Mouse (Mus musculus) brain, embryonic 18.5 days (tissue): ENCODE results near the gene Map3k13.
"Not testable (repeated sequence)": the region's sequence is repeated elsewhere in the genome, so short reads cannot be mapped to it uniquely, and the experiment has no call there.

Source experiments
- DNase-seq: peaks from one replicate; pipeline ENCODE4 v3.0.0-alpha.2; 2012; ENCODE audit warnings: low read depth, low spot score

Map3k13 gene

DNA sequence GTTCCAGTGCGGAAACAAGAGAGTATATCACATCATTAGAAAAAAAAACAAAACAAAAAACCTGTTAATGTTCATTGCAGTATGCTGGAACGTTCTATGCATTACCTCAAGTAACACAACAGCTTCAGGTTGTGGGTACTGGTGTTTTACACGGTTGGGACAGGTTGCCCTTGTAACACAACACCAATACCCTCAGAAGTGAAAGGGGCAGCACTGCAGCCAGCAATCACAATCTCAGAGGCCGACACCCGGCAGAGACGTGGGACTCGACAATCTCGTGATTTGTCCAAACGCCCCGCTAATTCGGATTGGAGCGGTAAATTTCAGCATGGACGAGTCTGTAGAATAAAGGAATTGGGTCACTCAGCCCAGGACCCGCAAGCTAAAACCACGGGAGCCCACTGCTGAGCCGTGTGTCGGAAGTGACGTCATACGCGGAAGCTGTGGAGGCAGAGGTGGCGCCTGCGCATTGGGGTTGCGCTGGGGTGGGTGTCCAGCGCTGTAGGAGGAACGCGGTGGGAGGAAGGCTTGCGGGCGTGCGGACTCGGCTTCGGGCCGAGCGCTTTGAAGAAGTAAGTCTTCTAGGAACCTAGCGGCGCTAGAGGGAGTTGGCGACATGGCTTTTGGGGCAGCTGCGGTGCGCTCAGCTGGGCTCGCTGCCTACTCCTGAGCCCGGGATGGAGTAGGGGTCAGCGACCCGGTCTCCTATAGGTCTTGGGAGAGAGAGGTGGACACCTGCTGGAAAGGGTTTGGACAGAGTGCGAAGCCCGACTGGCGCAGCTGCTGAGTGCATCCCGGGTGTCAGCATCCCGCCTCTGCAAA is at the start of gene Map3k13:
Gene Map3k13, plus strand, starts transcription at position 472 of the 822 bp plus-strand sequence.
- peak; percentile 84 for DNase-seq

GRCm38 (mm10) chr16:21758447-21758846 is 35.7 kb upstream of the Map3k13 start:
- DNase-seq: no peak

DNA sequence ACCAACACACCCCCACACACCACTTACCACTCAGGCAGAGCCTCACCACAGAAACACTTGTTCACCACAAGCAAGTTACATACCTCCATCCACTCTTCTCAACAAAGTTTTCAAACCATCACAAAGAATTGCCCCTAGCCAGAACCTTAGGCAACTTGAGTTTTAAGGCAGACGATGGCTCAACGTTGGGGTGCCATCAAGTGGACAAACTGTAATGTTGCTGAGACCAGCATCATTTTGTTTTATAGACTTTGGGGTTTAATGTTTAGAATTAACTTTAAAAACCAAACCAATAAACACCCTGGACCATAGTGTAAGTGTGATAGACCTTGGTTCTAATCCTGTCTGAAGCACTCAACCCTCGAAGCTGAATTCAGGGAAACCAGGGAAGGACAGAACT is 25.9 kb upstream of the Map3k13 start:
- no peak for DNase-seq

- DNase-seq: no peak
Observed at GRCm38 (mm10) chr16:21769667-21770066, 24.5 kb upstream of the Map3k13 start.

GRCm38 (mm10) chr16:21774725-21775124 is 19.4 kb upstream of the Map3k13 start:
- DNase-seq: no peak

DNA sequence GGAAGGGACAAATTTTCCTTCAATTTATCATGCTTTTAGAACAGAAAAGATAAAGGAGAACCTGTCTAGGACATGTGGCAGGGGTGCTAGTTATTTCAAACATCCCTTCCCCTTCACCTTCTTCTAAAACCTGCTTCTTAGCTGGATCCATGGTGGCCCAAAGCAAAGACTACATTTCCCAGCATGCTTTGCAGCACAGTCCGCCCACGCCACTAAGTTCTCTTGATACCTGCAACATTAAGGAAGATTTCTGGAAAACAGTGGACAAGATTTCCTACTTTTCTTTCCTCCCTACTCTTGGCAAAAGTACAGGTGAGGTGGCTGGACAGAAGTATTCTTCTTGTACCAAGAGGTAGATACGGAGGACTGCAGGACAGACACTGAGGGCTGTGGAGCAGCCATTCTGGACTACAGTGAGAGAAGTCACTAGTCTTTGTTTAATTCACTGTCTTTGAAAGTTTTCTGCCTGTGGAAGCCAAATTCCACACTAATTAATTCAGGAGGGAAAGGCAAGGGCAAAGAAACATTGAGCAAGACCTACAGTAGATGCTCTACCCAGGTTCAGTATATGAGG is 15.8 kb upstream of the Map3k13 start:
- DNase-seq: no peak

GRCm38 (mm10) chr16:21779149-21779548 is 15.0 kb upstream of the Map3k13 start:
- DNase-seq: no peak

GRCm38 (mm10) chr16:21781277-21781676 is 12.9 kb upstream of the Map3k13 start:
- DNase-seq: no peak

GRCm38 (mm10) chr16:21781895-21782294 is 12.3 kb upstream of the Map3k13 start:
- DNase-seq: no peak

DNA sequence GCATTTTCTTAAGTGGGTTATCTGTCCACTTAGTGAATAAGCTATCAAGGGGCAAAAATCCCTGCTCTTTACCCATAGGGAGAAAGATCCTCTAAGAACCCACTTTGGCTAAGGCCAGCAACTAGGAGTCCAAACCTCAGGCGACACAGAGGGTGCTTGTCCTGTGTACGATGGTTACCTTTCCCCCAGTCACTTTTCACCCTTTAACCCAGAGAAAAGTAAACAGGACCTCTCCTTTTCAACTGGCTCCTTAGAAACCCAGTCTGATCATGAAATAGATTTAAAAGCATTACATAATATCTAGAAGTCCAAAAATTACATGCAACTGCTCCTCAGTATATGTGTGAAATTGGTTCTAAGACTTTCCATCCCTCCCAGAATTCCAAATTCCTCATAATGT is 11.3 kb upstream of the Map3k13 start:
- no peak for DNase-seq

- DNase-seq: no peak
Observed at GRCm38 (mm10) chr16:21785000-21785399, 9.1 kb upstream of the Map3k13 start.

DNA sequence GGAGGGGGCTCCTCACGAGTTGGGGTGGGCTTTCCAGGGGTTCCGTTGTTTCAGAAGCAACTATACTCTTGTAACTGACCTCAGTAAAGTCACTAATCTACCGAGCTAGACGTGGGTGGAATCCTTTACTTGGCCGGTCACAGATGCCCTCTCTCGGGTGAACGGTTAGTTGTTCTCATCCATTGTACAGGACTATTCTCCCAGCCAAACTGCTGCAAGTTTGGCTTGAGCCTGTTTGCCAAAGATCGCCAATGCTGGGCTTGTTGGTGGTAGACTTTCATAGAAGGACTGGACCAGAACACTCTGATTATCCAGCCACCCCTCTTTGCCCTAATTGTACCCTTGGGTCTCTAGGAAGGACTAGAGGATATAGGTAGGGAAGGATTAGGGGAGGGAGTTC is 7.8 kb upstream of the Map3k13 start:
- no peak for DNase-seq

DNA sequence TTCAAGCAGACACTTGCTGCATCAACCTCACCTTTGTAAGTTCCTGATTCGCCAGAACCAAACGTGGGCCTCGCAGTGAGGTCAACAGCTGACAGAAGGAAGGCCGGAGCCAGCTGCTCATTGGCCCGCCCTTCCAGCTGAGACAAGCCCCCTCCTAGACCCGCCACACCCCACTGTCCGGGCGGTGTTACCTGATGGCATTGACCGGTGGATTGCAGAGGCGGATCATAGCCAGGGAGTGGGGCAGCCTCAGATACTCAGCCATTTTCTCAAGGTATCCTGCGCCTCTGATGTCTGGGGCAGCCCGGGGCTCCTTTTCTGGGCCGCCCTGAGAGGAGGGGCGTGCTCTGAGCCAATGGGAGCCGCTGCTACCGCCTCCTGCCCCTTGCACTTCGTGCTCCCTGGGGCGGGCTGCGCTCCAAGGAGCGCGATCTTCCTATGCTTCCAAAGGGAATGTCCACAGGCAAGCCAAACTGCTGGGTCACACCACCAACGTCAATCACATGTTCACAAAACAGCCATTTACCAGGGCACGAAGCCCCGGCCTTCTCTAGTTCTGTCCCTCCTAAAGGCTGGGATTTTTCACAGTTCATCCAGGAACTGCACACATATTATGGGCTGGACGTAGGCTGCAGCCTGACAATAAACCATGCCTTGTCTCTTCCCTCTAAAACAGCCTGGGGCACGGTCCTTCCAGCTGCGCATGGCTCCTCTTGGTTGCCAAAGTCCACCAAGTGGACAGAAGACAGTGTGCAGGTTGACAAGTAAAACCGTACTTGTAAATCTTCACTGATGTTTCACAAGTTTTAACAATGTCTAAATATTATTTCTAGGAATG is 6.4 kb upstream of the Map3k13 start, which contains the start of gene Ehhadh:
Gene Ehhadh, minus strand, starts transcription at position 292 of the 838 bp plus-strand sequence.
- no peak for DNase-seq

- DNase-seq: no peak
Observed at GRCm38 (mm10) chr16:21788581-21788980, 5.6 kb upstream of the Map3k13 start.

GRCm38 (mm10) chr16:21789180-21789579 is 5.0 kb upstream of the Map3k13 start:
- DNase-seq: no peak

DNA sequence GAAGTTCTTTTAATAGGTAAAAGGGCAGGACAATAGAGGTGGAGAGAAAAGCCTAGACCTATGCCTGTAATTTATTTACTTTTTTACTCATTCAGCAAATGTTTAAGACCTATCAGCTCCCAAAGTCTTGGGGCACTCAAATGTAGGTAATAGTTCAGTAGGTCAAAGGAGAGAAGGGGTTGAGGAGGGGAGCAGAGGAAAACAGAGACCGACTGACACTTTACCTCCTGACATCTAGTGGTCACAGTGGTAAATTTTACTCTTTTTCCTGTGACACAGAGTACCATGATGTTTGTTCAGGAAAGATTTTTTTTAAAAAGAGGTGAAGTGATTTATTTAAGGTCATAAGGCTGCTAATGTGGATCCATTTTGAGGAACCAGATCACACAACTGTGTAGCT is 3.7 kb upstream of the Map3k13 start:
- DNase-seq: no peak

GRCm38 (mm10) chr16:21791779-21792178 is 2.4 kb upstream of the Map3k13 start:
- no peak for DNase-seq

DNA sequence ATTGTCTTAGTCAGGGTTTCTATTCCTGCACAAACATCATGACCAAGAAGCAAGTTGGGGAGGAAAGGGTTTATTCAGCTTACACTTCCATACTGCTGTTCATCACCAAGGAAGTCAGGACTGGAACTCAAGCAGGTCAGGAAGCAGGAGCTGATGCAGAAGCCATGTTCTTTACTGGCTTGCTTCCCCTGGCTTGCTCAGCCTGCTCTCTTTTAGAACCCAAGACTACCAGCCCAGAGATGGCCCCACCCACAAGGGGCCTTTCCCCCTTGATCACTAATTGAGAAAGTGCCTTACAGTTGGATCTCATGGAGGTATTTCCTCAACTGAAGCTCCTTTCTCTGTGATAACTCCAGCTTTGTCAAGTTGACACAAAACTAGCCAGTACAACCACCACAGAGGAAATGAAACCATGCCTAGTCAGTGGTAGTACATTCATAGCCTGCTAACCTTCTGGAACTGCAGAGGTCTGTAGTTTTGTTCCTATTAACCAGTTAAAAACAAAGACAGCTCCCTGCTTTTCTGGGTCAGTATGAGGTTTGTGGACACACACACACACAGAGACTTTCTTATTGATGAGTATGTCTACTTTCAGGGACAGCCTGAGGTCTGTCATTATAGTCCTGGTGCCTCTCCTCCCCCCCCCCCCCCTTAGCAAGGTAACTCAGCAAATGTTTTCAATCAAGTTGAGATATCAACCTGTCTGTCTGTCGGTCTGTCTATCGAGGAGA is 901 bp upstream of the Map3k13 start:
- not testable (repeated sequence) for DNase-seq

GRCm38 (mm10) chr16:21794697-21795045 is 525 bp downstream of the Map3k13 start:
- no peak for DNase-seq

DNA sequence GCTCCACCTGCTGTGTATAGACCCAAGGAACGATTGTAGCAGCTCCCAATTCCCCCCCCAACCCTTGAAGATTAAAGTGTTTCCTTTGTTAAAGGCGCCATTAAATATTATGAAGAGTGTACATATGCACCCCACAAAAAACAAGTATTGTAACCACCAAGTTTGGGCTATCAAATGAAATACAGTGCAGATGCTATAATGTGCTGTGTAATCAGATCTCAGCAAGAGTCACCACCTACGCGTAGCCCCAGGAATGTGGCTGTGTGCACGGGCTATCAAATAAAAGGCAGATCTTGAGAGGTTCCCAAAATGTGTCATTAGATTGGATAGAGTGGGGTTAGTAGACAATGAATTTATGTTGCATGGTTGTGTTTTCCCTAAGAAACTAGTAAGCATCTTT is 925 bp downstream of the Map3k13 start:
- DNase-seq: no peak

GRCm38 (mm10) chr16:21804258-21804657 is 10.1 kb downstream of the Map3k13 start:
- DNase-seq: no peak

DNA sequence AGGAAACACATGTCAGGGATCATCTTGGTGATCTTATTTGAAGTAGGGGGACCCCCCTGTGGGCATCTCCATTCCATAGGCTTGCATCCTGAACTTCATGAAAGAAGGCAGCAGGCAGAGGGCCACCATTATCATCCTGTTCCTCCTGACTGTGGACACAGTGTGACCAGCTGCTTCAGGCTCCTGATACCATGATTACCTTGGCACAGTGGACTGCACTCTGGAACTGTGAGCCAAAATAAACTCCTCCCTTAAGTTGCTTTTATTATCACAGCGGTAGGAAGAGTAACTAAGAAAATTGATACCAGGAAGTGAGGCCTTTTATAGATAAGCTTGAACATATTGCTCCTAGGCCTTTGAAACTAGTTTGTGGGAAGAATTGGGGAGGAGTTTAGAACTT is 12.7 kb downstream of the Map3k13 start:
- no peak for DNase-seq
